Mouse (Mus musculus): ENCODE measurements at regions not wholly inside any gene's neighbourhood (a gene's known extent, or its start where the extent isn't known, plus 50 kb on each side); places are given as distances from the start of the nearest gene placed in this dataset.

DNA sequence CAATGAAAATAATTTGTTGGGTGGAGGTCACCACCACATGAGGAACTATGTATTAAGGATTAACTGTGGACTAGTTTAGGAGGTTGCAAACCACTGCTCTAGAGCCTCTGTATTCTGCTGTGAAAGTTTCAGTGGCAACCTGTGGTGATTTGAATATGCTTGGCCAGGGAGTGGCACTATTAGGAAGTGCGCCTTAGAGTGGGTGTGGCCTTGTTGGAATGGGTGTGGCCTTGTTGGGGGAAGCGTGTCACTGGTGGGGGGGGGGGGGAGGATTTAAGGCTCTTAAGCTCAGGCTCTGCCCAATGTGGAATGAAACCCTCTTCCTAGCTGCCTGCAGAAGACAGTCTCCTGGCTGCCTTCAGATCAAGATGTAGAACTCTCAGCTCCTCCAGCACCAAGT is 138.5 kb downstream of the Ttc8 start:
- WGBS, result 68% methylated on average over 2 of the region's 2 CpGs

DNA sequence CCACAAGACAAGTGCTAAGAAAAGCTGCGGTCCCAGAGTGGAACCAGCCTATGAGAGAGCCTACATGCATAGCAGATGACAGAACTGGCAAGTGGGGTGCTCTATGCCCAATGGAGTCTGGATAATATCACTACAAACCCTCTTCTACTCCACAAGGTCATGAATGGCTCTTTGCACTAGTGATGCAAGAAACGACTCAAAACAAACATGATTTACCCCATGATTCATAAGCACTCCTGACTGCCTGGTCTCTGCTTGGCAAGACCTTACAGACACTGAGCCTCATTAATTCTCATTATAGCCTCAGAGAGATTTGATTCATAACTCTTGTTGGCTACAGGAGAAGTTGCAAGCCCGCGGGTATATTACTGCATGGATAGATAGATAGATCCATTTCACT is 139.1 kb downstream of the Ttc8 start:
- WGBS, result 92% methylated on average over 4 of the region's 4 CpGs
- no peak overlapping the region for H3K9ac ChIP-seq
- no peaks in the 10 kb centered on the region; the same call in 1 of the 2 replicates for H3K4me1 ChIP-seq (ENCODE audit: insufficient read depth)
- no peaks in the 10 kb centered on the region for H3K36me3 ChIP-seq (ENCODE audit: insufficient read depth)
- H3K27ac ChIP-seq (ENCODE audit: low read depth, low read length), result no peak overlapping the region
- ATAC-seq, result no peak
- TF ChIP-seq CTCF (IDR thresholded peaks at IDR 0.05; ENCODE audit: low read depth), result no peak
- no peak overlapping the region for H3K4me3 ChIP-seq (ENCODE audit: low read depth, low read length)
- DNase-seq, result no peak
- no peaks in the 10 kb centered on the region for H3K9me3 ChIP-seq (ENCODE audit: low read length)
- no peak overlapping the region for H3K4me2 ChIP-seq (ENCODE audit: low read depth)
- no peaks in the 10 kb centered on the region for H3K27me3 ChIP-seq (ENCODE audit: insufficient read depth, low read length)

More for the DNA sequence above, 138.5 kb downstream of the Ttc8 start:
- Histone ChIP-seq H3K27ac (ENCODE audit: low read depth, low read length) (no peak overlapping the region), H3K9me3 (ENCODE audit: low read length) (no peaks in the 10 kb centered on the region), H3K27me3 (ENCODE audit: insufficient read depth, low read length) (no peaks in the 10 kb centered on the region), H3K4me1 (ENCODE audit: insufficient read depth) (no peaks in the 10 kb centered on the region; the same call in 1 of the 2 replicates), H3K9ac (no peak overlapping the region), H3K36me3 (ENCODE audit: insufficient read depth) (no peaks in the 10 kb centered on the region), H3K4me3 (ENCODE audit: low read depth, low read length) (no peak overlapping the region), H3K4me2 (ENCODE audit: low read depth) (no peak overlapping the region)
- no peak for TF ChIP-seq CTCF (IDR thresholded peaks at IDR 0.05; ENCODE audit: low read depth)
- no peak for DNase-seq
- no peak for ATAC-seq

DNA sequence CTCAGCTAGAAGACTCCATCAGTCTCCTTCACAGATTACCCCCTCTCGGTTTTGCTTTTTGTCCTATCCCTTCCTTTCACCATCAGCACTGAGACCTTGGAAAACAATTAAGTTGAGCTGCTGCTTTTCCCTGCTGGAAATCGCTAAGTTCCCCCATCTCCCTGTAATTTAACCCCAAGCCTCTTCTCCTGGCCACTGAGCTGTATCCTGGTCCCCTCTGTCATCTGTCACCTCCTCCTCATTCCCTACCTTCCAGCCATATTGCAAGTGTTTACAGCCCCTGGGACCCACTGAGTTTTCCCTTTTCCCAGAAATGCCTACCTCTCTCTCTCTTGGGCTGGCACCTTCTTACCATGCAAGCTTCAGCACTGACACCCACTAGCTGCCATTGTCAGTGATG is 140.3 kb downstream of the Ttc8 start:
- TF ChIP-seq CTCF (IDR thresholded peaks at IDR 0.05; ENCODE audit: low read depth), result no peak
- WGBS, result 35% methylated on average over 2 of the region's 2 CpGs
- H3K27ac ChIP-seq (ENCODE audit: low read depth, low read length), result no peak overlapping the region
- H3K9me3 ChIP-seq (ENCODE audit: low read length), result no peaks in the 10 kb centered on the region
- no peak for DNase-seq
- no peaks in the 10 kb centered on the region; the same call in 1 of the 2 replicates for H3K4me1 ChIP-seq (ENCODE audit: insufficient read depth)
- H3K36me3 ChIP-seq (ENCODE audit: insufficient read depth), result no peaks in the 10 kb centered on the region
- no peaks in the 10 kb centered on the region for H3K27me3 ChIP-seq (ENCODE audit: insufficient read depth, low read length)
- H3K4me2 ChIP-seq (ENCODE audit: low read depth), result no peak overlapping the region
- H3K9ac ChIP-seq, result no peak overlapping the region
- no peak overlapping the region for H3K4me3 ChIP-seq (ENCODE audit: low read depth, low read length)
- ATAC-seq, result no peak

- Histone ChIP-seq H3K9ac (no peak overlapping the region), H3K4me2 (ENCODE audit: low read depth) (no peak overlapping the region), H3K27me3 (ENCODE audit: insufficient read depth, low read length) (no peaks in the 10 kb centered on the region), H3K4me1 (ENCODE audit: insufficient read depth) (no peaks in the 10 kb centered on the region; the same call in 1 of the 2 replicates), H3K36me3 (ENCODE audit: insufficient read depth) (no peaks in the 10 kb centered on the region), H3K9me3 (ENCODE audit: low read length) (no peaks in the 10 kb centered on the region), H3K4me3 (ENCODE audit: low read depth, low read length) (no peak overlapping the region), H3K27ac (ENCODE audit: low read depth, low read length) (no peak overlapping the region)
- ATAC-seq (peak; percentile 27; the same call in 1 of the 2 replicates), DNase-seq (peak; percentile 37)
- TF ChIP-seq CTCF (IDR thresholded peaks at IDR 0.05; ENCODE audit: low read depth), result no peak
- WGBS, result 53% methylated on average over 3 of the region's 3 CpGs
Measured at GRCm38 (mm10) chr12:99063441-99063840, 143.1 kb downstream of the Ttc8 start.

DNA sequence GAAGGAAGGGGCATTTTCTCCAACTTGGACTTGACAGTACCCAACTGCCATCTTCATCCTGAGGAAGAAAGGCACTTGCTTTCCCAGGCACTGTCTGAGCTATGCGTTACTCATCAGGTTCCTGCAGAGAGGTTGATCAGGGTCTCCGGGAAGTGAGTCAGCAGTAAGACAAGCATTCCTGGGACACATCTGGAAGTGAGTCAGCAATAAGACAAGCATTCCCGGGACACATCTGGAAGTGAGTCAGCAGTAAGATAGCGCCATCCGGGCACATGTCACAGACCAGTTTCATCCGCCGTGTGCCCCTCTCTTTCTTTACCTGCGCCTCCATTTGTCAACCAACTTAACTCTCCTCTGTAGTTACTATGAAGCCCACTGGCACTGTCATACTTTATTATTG is 143.5 kb downstream of the Ttc8 start:
- 80% methylated on average over 8 of the region's 8 CpGs for WGBS
- TF ChIP-seq CTCF (IDR thresholded peaks at IDR 0.05; ENCODE audit: low read depth), result no peak
- no peak overlapping the region for H3K9ac ChIP-seq
- no peaks in the 10 kb centered on the region for H3K9me3 ChIP-seq (ENCODE audit: low read length)
- no peak overlapping the region for H3K4me3 ChIP-seq (ENCODE audit: low read depth, low read length)
- no peaks in the 10 kb centered on the region for H3K36me3 ChIP-seq (ENCODE audit: insufficient read depth)
- no peak for ATAC-seq
- no peak for DNase-seq
- H3K4me1 ChIP-seq (ENCODE audit: insufficient read depth), result no peaks in the 10 kb centered on the region; the same call in 1 of the 2 replicates
- no peak overlapping the region for H3K4me2 ChIP-seq (ENCODE audit: low read depth)
- H3K27ac ChIP-seq (ENCODE audit: low read depth, low read length), result no peak overlapping the region
- H3K27me3 ChIP-seq (ENCODE audit: insufficient read depth, low read length), result no peaks in the 10 kb centered on the region

GRCm38 (mm10) chr12:99067962-99068361 is 147.6 kb downstream of the Ttc8 start:
- H3K27me3 ChIP-seq (ENCODE audit: insufficient read depth, low read length), result no peaks in the 10 kb centered on the region
- no peaks in the 10 kb centered on the region for H3K36me3 ChIP-seq (ENCODE audit: insufficient read depth)
- no peaks in the 10 kb centered on the region; the same call in 1 of the 2 replicates for H3K4me1 ChIP-seq (ENCODE audit: insufficient read depth)
- H3K4me2 ChIP-seq (ENCODE audit: low read depth), result no peak overlapping the region
- WGBS, result 61% methylated on average over 3 of the region's 3 CpGs
- H3K4me3 ChIP-seq (ENCODE audit: low read depth, low read length), result no peak overlapping the region
- H3K27ac ChIP-seq (ENCODE audit: low read depth, low read length), result no peak overlapping the region
- H3K9ac ChIP-seq, result no peak overlapping the region
- DNase-seq (no peak), ATAC-seq (no peak)
- no peak for TF ChIP-seq CTCF (IDR thresholded peaks at IDR 0.05; ENCODE audit: low read depth)
- no peaks in the 10 kb centered on the region for H3K9me3 ChIP-seq (ENCODE audit: low read length)

- Histone ChIP-seq H3K9me3 (ENCODE audit: low read length) (no peaks in the 10 kb centered on the region), H3K36me3 (ENCODE audit: insufficient read depth) (no peaks in the 10 kb centered on the region), H3K4me2 (ENCODE audit: low read depth) (no peak overlapping the region), H3K27me3 (ENCODE audit: insufficient read depth, low read length) (no peaks in the 10 kb centered on the region), H3K27ac (ENCODE audit: low read depth, low read length) (no peak overlapping the region), H3K4me3 (ENCODE audit: low read depth, low read length) (no peak overlapping the region), H3K9ac (no peak overlapping the region), H3K4me1 (ENCODE audit: insufficient read depth) (no peaks in the 10 kb centered on the region)
- TF ChIP-seq CTCF (IDR thresholded peaks at IDR 0.05; ENCODE audit: low read depth), result no peak
- DNase-seq (no peak), ATAC-seq (no peak)
- WGBS, result 92% methylated on average over 5 of the region's 5 CpGs
Measured at GRCm38 (mm10) chr12:99073766-99074165, 153.4 kb downstream of the Ttc8 start.

- DNase-seq (no peak), ATAC-seq (no peak)
- TF ChIP-seq CTCF (IDR thresholded peaks at IDR 0.05; ENCODE audit: low read depth), result no peak
- Histone ChIP-seq H3K27ac (ENCODE audit: low read depth, low read length) (no peak overlapping the region), H3K4me2 (ENCODE audit: low read depth) (no peak overlapping the region), H3K4me3 (ENCODE audit: low read depth, low read length) (no peak overlapping the region), H3K9ac (no peak overlapping the region), H3K27me3 (ENCODE audit: insufficient read depth, low read length) (no peaks in the 10 kb centered on the region), H3K36me3 (ENCODE audit: insufficient read depth) (no peaks in the 10 kb centered on the region), H3K4me1 (ENCODE audit: insufficient read depth) (no peaks in the 10 kb centered on the region), H3K9me3 (ENCODE audit: low read length) (no peaks in the 10 kb centered on the region)
- WGBS, result 41% methylated on average over 3 of the region's 3 CpGs
Measured at GRCm38 (mm10) chr12:99077366-99077765, 157.0 kb downstream of the Ttc8 start.
